Mouse (Mus musculus) neural tube, embryonic 11.5 days (tissue): ENCODE results near the gene Wbp4. TPM values are rescaled to one million over a fixed set of nuclear protein-coding genes. Genes with fewer than 3 reads are reported as not detected.

Experiments
- ATAC-seq: fragments of 200-750 bp; cut with Nextera tagmentation; 2 replicates; pipeline ENCODE4 v1.8.0; 2017; ENCODE audit warnings: moderate number of reproducible peaks, mild to moderate bottlenecking, moderate TSS enrichment, moderate library complexity; ENCODE audit not compliant: insufficient read depth, low FRiP score, low TSS enrichment
- DNase-seq: peaks from one replicate; pipeline ENCODE4 v3.0.0-alpha.2; 2015; ENCODE audit warnings: low spot score
- H3K27ac ChIP-seq: fragments of 300-500 bp; sonication (generic); 2 replicates; pipeline ENCODE4 v1.5.1; 2014; ENCODE audit warnings: low read depth, mild to moderate bottlenecking, low read length
- H3K27me3 ChIP-seq: fragments of 300-500 bp; sonication (generic); 2 replicates; pipeline ENCODE4 v1.6.1; 2014; ENCODE audit warnings: mild to moderate bottlenecking, low read length, mixed read lengths; ENCODE audit not compliant: control insufficient read depth, insufficient read depth
- H3K36me3 ChIP-seq: fragments of 300-500 bp; sonication (generic); 2 replicates; pipeline ENCODE4 v1.6.1; 2014; ENCODE audit warnings: mild to moderate bottlenecking, low read length, moderate library complexity, mixed read lengths; ENCODE audit not compliant: control insufficient read depth, insufficient read depth
- H3K4me1 ChIP-seq: fragments of 300-500 bp; sonication (generic); 2 replicates; pipeline ENCODE4 v1.6.1; 2014; ENCODE audit warnings: low read length, mixed read lengths; ENCODE audit not compliant: control insufficient read depth, insufficient read depth
- H3K4me2 ChIP-seq: fragments of 300-500 bp; sonication (generic); 2 replicates; pipeline ENCODE4 v1.6.1; 2014; ENCODE audit warnings: low read depth, mild to moderate bottlenecking, moderate library complexity
- H3K4me3 ChIP-seq: fragments of 300-500 bp; sonication (generic); 2 replicates; pipeline ENCODE4 v1.5.1; 2014; ENCODE audit warnings: low read depth, low read length
- H3K9ac ChIP-seq: fragments of 300-500 bp; sonication (generic); 2 replicates; pipeline ENCODE4 v1.6.1; 2014; ENCODE audit warnings: mild to moderate bottlenecking, low read length
- H3K9me3 ChIP-seq: fragments of 300-500 bp; sonication (generic); 2 replicates; pipeline ENCODE4 v1.6.1; 2016; ENCODE audit warnings: low read length; ENCODE audit not compliant: control insufficient read depth
- WGBS: fragments of 180-500 bp; shearing (Covaris S2); extraction: QIAGEN DNeasy Blood & Tissue Kit; methylation state at CpG from one replicate; pipeline ENCODE4 v1.1.7; 2014; 5-methylcytosine and 5-hydroxymethylcytosine counted together
- polyA plus RNA-seq: library from polyadenylated mRNA; unstranded; fragments of >200 nt; fragmentation: Nextera tagmentation; extraction: Ambion mirVana; gene quantifications from 2 replicates; pipeline ENCODE4 v1.2.1, GENCODE M21; 2014

Wbp4 gene
- polyA plus RNA-seq, 1 experiment from 2014 or later: 57.8 TPM

DNA sequence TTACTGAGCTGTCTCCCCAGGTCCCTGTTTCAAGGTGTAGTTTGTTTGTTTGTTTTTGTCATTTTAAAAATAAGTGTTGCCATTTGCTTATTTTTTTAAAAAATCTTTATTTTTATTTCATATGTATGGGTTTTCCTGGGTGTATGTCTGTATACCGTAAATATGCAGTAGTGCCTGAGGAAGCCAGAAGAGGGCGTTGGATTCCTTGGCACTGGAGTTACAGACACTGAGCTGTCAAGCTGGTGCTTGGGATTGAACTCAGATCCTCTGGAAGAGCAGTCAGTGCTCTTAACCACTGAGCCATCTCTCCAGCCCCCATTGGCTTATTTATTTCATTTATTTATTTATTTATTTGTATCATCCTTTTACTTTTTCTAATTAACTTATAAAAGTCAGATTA lies 32.6 kb upstream of the Wbp4 start:
- Histone ChIP-seq H3K4me2 (no peak overlapping the region), H3K27me3 (no peaks in the 10 kb centered on the region), H3K9ac (no peak overlapping the region), H3K27ac (no peak overlapping the region), H3K4me3 (no peak overlapping the region), H3K36me3 (no peaks in the 10 kb centered on the region), H3K4me1 (no peaks in the 10 kb centered on the region), H3K9me3 (no peaks in the 10 kb centered on the region)
- WGBS: 80% methylated on average over 2 of the region's 2 CpGs
- DNase-seq (no peak), ATAC-seq (no peak)

DNA sequence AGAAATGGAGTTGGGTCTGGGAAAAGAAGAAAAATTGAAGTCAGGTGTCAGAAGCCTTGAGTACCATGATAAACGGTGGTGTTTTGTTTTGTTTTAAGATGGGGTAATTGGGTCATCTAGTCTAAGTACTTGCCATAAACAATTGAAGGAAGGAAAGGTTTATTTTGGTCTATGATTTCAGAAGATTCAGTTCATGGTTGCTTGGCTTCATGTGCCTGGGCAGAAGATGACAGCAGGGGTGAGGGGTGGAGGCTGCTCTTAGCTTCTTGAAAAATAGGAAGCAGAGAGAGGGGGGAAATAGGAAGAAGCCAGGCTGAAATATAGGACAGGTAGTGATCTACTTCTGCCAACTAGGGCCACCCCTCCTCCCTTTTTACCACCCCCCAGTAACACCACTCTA lies 30.2 kb upstream of the Wbp4 start:
- Histone ChIP-seq H3K27me3 (no peaks in the 10 kb centered on the region), H3K4me3 (no peak overlapping the region), H3K36me3 (no peaks in the 10 kb centered on the region), H3K9ac (no peak overlapping the region), H3K4me1 (no peaks in the 10 kb centered on the region), H3K9me3 (no peaks in the 10 kb centered on the region), H3K27ac (no peak overlapping the region), H3K4me2 (no peak overlapping the region)
- DNase-seq (no peak), ATAC-seq (no peak)
- 75% methylated on average over 1 of the region's 1 CpGs for WGBS

DNA sequence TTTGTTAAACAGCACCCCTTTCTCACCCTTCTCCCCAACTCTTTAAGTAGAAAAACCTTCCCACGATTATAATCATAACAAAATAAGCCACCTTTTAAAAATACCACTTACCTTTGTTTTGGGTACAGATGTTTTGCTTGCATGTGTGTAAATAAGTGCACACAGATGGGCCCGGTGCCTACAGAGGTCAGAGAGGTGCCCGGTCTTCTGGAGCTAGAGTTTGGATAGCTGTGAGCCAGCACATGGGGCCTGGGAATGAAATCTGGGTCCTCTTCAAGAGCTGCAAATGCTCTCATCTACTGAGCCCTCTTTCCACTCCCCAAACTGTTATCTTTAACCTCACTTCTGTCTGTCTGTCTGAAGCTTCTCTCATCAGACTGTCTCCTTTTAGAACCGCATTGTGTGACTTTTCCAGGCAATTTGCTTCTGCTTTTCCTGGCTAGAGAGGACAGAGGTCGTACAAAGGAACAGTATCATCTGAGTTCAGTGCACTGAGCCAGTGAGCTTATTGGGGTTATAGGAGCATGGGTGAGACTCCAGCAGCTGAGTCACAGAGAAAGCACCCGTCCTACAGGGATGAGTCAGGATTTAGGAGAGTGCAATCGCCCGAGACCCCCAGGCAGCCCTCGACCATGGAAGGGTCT lies 27.5 kb upstream of the Wbp4 start:
- Histone ChIP-seq H3K4me2 (no peak overlapping the region), H3K9me3 (no peaks in the 10 kb centered on the region), H3K27ac (no peak overlapping the region), H3K36me3 (no peaks in the 10 kb centered on the region), H3K4me3 (no peak overlapping the region), H3K27me3 (no peaks in the 10 kb centered on the region), H3K9ac (no peak overlapping the region), H3K4me1 (no peaks in the 10 kb centered on the region)
- no peak for DNase-seq
- no peak for ATAC-seq
- WGBS: 73% methylated on average over 9 of the region's 9 CpGs

DNA sequence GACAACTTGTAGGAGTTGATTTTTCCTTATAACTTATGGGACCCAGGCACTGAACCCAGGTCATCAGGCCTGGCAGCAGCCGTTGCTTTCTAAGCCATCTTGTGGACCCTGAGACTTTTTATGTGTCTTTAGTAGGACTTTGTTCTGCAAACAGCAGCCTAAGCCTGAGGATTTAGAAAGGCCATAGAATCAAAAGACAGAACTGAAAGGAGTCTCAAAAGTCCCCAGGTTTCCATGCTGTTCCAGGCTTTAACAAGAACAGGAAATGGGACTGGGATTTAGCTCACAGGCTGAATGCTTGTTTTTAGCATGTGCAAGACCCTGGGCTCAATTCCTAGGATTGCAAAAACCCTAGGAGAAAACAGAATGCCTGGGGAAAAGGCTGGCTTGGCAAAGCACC lies 26.5 kb upstream of the Wbp4 start:
- Histone ChIP-seq H3K4me2 (no peak overlapping the region), H3K4me3 (no peak overlapping the region), H3K4me1 (no peaks in the 10 kb centered on the region), H3K9ac (no peak overlapping the region), H3K27me3 (no peaks in the 10 kb centered on the region), H3K27ac (no peak overlapping the region), H3K9me3 (no peaks in the 10 kb centered on the region), H3K36me3 (no peaks in the 10 kb centered on the region)
- WGBS: 80% methylated on average over 1 of the region's 1 CpGs
- ATAC-seq: no peak
- DNase-seq: no peak

DNA sequence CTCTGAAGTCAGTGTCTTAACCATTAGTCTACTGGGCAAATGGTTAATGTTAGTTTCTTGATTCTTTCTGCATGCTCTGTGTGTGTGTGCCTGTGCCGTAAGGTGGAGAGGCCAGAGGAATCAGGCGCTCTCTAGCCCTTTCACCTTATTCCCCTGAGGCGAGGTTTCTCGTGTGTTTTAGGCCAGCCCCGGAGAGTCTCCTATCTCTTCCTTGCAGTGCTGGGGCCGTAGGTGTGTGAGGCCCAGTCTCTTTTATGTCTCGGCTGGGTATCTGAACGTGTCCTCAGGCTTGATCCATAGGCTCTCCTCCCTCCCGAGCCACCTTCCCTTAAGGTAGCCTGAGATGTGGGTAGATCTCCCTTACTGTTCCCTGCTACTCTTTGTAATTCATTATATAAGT lies 24.9 kb upstream of the Wbp4 start:
- Histone ChIP-seq H3K4me3 (no peak overlapping the region), H3K36me3 (no peaks in the 10 kb centered on the region), H3K9me3 (no peaks in the 10 kb centered on the region), H3K27me3 (no peaks in the 10 kb centered on the region), H3K27ac (no peak overlapping the region), H3K4me1 (no peaks in the 10 kb centered on the region), H3K9ac (no peak overlapping the region), H3K4me2 (no peak overlapping the region)
- 79% methylated on average over 9 of the region's 9 CpGs for WGBS
- no peak for DNase-seq
- ATAC-seq: no peak

DNA sequence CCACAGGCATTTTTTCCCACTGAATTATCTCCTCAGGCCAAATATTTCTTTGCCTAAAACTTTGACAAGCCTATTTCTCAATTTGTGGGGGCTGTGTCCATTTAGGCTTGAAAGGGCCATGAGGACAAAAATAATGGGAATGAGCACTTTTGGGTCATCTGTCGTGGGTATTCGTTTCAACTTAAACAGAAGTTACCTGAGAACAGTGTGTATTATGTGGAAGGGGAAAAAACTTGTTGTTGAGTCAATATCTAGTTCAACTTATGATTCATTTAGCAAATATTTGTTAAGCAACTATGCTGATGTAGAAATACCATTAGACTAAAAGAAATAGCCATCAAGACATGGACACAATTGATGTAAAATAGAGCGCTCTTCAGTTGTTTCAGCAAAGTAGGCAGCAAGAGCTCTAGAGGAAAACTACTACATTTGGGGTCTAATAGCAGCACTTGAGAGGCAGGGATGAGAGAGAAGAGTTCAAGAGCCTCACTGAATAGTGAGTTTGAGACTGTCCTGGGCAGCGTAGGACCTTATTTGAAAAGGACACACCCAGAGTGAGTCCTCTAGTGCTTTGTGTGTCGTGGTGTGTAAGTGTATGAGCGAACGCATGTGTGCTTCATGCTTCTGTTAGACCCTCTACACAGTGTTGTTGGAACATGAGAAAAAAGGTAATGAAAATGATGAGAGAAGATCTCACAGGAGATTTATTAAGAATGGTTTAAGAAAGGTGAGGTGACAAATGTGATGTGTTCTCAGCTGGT lies 23.1 kb upstream of the Wbp4 start:
- Histone ChIP-seq H3K4me2 (no peak overlapping the region), H3K4me1 (no peaks in the 10 kb centered on the region), H3K27me3 (no peaks in the 10 kb centered on the region), H3K4me3 (no peak overlapping the region), H3K27ac (no peak overlapping the region), H3K9me3 (no peaks in the 10 kb centered on the region), H3K36me3 (no peaks in the 10 kb centered on the region), H3K9ac (no peak overlapping the region)
- ATAC-seq (no peak), DNase-seq (no peak)
- 93% methylated on average over 7 of the region's 7 CpGs for WGBS

DNA sequence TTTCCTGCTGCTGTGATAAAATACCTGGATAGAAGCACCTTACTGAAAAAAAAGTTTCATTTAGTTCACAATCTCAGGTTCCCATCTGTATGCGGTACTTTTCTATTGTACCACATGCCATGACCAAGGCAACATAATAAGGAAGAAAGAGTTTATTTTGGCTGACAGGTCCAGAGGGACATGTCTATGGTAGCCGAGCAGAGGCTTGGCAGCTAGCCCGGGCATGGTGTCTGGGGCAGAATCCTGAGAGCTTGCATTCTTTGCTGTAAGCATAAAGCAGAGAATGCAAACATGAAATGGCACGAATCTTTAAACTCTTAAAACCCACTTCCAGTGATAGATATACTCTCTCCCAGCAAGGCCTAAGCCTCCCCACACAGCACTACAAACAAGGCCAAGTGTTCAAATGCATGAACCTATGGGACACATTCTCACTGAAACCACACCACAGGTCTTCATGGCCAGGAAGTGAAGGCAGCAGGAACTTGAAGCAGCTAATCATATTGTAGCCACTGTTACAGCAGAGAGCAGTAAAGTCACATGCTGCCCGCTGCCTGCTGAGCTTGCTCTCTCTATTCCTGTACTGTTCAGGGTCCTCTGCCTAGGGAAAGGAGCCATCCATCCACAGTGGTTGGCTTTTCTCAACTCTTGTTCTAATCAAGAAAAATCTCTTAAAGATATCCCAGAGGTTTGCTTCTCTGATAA lies 22.2 kb upstream of the Wbp4 start:
- H3K9ac ChIP-seq: no peak overlapping the region
- ATAC-seq (no peak), DNase-seq (no peak)
- H3K36me3 ChIP-seq: no peaks in the 10 kb centered on the region
- no peak overlapping the region for H3K4me2 ChIP-seq
- H3K4me3 ChIP-seq: no peak overlapping the region
- no peaks in the 10 kb centered on the region for H3K27me3 ChIP-seq
- no peak overlapping the region for H3K27ac ChIP-seq
- no peaks in the 10 kb centered on the region for H3K4me1 ChIP-seq
- WGBS: 84% methylated on average over 5 of the region's 5 CpGs
- H3K9me3 ChIP-seq: no peaks in the 10 kb centered on the region

DNA sequence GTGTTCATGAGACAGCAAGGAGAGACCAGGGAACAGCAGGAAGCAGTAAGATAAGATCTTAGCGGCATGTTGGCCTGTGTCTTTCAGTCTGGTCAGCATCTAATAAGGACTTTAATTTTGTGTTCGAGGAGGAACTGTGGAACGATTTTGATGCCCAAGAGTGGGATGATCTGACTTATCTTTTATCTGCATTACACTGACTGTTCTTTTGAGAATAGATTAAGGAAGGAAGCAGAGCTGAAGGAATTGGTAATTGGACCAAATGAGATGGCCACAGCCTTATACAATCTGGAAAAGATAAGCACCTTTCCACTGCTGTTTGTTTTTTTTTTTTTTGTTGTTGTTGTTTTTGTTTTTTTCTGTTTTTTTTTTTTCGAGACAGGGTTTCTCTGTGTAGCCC lies 19.4 kb upstream of the Wbp4 start:
- Histone ChIP-seq H3K9me3 (no peaks in the 10 kb centered on the region), H3K27ac (no peak overlapping the region), H3K4me1 (no peaks in the 10 kb centered on the region), H3K4me2 (no peak overlapping the region), H3K4me3 (no peak overlapping the region), H3K9ac (no peak overlapping the region), H3K36me3 (no peaks in the 10 kb centered on the region), H3K27me3 (no peaks in the 10 kb centered on the region)
- ATAC-seq: no peak
- DNase-seq: no peak
- WGBS: 84% methylated on average over 4 of the region's 4 CpGs

DNA sequence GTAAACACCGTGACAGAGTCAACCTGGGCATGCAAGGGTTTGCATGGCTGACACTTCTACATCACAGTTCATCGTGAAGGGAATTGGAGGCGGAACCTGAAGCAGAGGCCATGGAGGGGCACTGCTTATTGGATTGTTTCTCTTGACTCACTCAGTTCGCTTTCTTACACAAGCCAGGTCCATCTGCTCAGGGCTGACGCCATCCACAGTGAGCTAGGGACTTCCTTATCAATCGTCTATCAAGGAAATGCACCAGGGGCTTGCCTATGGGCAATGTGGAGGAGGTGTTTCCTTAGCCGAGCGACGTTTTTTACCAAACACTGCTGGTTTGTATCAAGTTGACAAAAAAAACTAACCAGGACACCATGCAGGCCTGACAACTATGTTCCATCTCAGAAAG lies 18.0 kb upstream of the Wbp4 start:
- H3K9me3 ChIP-seq: no peaks in the 10 kb centered on the region
- no peak overlapping the region for H3K4me3 ChIP-seq
- WGBS: 94% methylated on average over 9 of the region's 9 CpGs
- DNase-seq: no peak
- H3K27ac ChIP-seq: no peak overlapping the region
- ATAC-seq: no peak
- no peaks in the 10 kb centered on the region for H3K36me3 ChIP-seq
- H3K9ac ChIP-seq: no peak overlapping the region
- no peak overlapping the region for H3K4me2 ChIP-seq
- H3K4me1 ChIP-seq: no peaks in the 10 kb centered on the region
- H3K27me3 ChIP-seq: no peaks in the 10 kb centered on the region
